Mouse (Mus musculus): ENCODE results near the gene Slc38a3.

GRCm38 (mm10) chr9:107700114-107700571 lies 30.8 kb upstream of the Slc38a3 start:
- TF ChIP-seq CTCF (IDR thresholded peaks at IDR 0.05; ENCODE audit: insufficient read depth, low read depth, low read length), result no peak
- no peak for TF ChIP-seq POLR2A (IDR thresholded peaks at IDR 0.05; ENCODE audit: insufficient read depth, low read depth, low read length)
